Mouse (Mus musculus) urinary bladder, adult 2 months (tissue): ENCODE results near the gene Mpdu1. TPM values are rescaled to one million over a fixed set of nuclear protein-coding genes. Genes with fewer than 3 reads are reported as not detected.
"Not testable (repeated sequence)": the region's sequence is repeated elsewhere in the genome, so short reads cannot be mapped to it uniquely, and the experiment has no call there.

Experiments
- DNase-seq: peaks from one replicate; pipeline ENCODE4 v3.0.0; 2022; ENCODE audit warnings: low spot score
- polyA plus RNA-seq: library from polyadenylated mRNA; depleted of rRNA; stranded (reverse); fragments of >200 nt; gene quantifications from 2 replicates; pipeline ENCODE4 v1.2.3, GENCODE M21; 2012; rRNA removed

The Mpdu1 gene
- polyA plus RNA-seq, 1 experiment: 86.7 TPM

GRCm38 (mm10) chr11:69621571-69622268 lies 40.7 kb downstream of the Mpdu1 start, which contains the start of gene Sat2:
Gene Sat2, plus strand, starts transcription at chr11:69622024.
- peak; percentile 42 for DNase-seq

DNA sequence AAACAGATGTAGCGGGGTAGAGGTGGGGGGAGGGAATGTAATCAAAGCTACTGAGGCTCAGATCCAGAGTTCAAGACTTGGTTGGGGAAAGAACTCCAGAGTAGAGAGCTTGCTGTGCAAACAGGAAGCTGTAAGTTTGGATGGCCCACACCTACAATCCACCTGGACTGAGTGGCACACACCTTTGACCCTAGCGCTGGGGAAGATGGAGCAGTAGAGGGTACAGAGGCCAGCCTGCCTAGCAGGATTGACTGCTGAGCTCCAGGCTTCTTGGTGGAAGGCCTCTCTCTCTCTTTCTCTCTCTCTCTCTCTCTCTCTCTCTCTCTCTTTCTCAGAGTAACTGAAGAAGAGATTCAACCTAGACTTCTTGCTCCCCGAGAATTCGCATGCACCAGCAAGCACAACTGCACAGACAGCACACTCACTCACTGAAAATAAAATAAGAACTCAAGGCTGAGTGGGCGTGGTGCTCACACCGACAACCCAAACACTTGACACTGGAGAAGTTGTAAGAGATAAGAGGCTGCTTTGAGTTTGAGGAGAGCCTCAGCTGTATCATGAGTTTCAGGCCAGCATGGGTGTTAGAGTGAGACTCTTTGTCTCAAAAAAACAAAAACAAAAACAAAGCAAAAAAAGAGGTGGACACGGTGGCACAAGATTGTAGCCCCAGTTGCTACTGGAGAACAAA lies 41.9 kb downstream of the Mpdu1 start:
- no peak for DNase-seq

- no peak for DNase-seq
These were observed 44.6 kb downstream of the Mpdu1 start, which contains the start of gene Shbg for GRCm38 (mm10) chr11:69617805-69618204. Gene Shbg, minus strand, starts transcription at chr11:69617905.

- no peak for DNase-seq
These were observed 45.7 kb downstream of the Mpdu1 start for GRCm38 (mm10) chr11:69616781-69617180.

DNA sequence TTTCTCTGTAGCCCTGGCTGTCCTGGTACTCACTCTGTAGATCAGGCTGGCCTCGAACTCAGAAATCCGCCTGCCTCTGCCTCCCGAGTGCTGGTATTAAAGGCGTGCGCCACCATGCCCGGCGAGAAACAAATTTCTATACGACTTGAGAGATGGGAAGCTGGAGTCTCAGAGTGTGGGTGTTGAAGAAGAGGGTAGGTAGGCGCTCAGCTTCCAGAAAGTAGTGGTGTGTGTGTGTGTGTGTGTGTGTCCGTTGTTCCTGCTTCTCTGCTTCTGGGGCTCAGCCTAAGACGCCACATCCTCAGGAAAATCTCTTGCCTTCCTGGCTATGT lies 48.2 kb downstream of the Mpdu1 start:
- not testable (repeated sequence) for DNase-seq

- DNase-seq: peak; percentile 70
These were observed 48.7 kb downstream of the Mpdu1 start for GRCm38 (mm10) chr11:69613553-69614256.

GRCm38 (mm10) chr11:69610899-69611298 lies 51.5 kb downstream of the Mpdu1 start:
- DNase-seq: no peak

DNA sequence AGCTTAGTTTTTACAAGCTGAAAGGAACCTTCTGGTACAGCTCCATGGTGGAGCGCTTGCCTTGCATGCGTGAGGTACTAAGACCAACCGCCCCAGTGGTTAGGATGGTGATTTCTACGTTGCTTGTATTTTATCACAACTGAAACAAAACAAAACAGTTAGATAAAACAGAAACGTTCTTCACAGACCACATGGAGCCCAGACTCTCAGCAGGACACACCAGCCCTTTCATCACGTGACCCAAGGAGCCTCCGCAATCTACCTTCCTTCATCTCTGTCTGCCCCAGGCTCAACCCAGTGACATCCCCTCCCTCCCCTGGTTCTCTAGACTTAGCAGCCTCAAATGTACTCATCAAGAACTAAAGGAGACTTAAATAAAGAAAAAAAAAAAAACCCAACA lies 53.0 kb downstream of the Mpdu1 start:
- no peak for DNase-seq

DNA sequence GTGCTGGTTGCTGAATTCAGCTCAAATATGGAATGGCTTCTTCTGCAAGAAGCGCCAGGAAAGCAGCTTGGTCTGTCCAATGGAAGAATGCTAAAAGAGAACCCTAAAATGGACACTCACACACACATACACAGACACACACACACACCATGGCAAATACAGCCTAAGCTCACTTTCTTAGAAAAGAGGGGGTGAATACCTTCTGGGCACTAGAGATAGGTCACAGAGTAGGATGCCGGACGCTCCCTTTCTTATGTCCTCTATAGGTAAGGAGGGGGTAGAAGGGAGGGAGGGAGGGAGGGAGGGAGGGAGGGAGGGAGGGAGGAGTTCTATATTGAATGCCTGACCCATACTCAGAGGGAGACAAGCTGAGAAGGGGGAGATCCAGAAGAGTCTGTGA lies 53.9 kb downstream of the Mpdu1 start:
- no peak for DNase-seq

DNA sequence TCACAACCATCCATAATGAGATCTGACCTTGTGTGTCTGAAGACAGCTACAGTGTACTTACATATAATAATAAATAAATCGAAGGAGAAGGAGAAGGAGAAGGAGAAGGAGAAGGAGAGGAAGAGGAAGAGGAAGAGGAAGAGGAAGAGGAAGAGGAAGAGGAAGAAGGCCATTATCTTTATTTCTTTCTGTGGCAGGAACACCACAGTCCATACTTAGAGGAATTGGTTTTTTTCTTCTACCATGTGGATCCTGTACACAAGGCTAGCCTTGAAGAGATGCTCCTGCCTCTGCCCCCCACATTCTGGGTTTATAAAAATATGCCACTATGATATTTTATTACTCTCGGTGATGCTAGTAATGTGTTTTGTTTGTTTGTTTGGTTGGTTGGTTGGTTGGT lies 55.6 kb downstream of the Mpdu1 start:
- no peak for DNase-seq

Other genes starting within 250 kb of the Mpdu1 start
- 3.3 and 10.7 TPM in 2 replicates for gene Kdm6b, start 249.0 kb downstream of the Mpdu1 start, polyA plus RNA-seq
- gene Dnah2, start 113.5 kb downstream of the Mpdu1 start, polyA plus RNA-seq: 0.19 and 0.22 TPM in 2 replicates
- gene Efnb3, start 102.4 kb downstream of the Mpdu1 start, polyA plus RNA-seq: 0.99 and 1.1 TPM in 2 replicates
- 7.2 and 7.3 TPM in 2 replicates for gene Wrap53, start 82.4 kb downstream of the Mpdu1 start, polyA plus RNA-seq
- gene Trp53, start 82.3 kb downstream of the Mpdu1 start, polyA plus RNA-seq: 77.8 and 85.8 TPM in 2 replicates
- 23.5 and 46.2 TPM in 2 replicates for gene Atp1b2, start 56.7 kb downstream of the Mpdu1 start, polyA plus RNA-seq
- not detected in 2 replicates for gene Shbg, start 44.7 kb downstream of the Mpdu1 start, polyA plus RNA-seq
- 18.4 and 19.5 TPM in 2 replicates for gene Sat2, start 40.6 kb downstream of the Mpdu1 start, polyA plus RNA-seq
- gene Fxr2, start 29.7 kb downstream of the Mpdu1 start, polyA plus RNA-seq: 74.8 and 85.8 TPM in 2 replicates
- 33.7 and 43.5 TPM in 2 replicates for gene Sox15, start 7.3 kb downstream of the Mpdu1 start, polyA plus RNA-seq
- 20.5 and 24.9 TPM in 2 replicates for gene Cd68, start 3.5 kb upstream of the Mpdu1 start, polyA plus RNA-seq
- gene Eif4a1, start 9.8 kb upstream of the Mpdu1 start, polyA plus RNA-seq: 461 and 554 TPM in 2 replicates
- gene Senp3, start 19.4 kb upstream of the Mpdu1 start, polyA plus RNA-seq: 83.4 and 108 TPM in 2 replicates
- gene Tnfsf13, start 23.1 kb upstream of the Mpdu1 start, polyA plus RNA-seq: 5.1 and 6.8 TPM in 2 replicates
- 85.4 and 87.0 TPM in 2 replicates for gene Tnfsf12, start 33.2 kb upstream of the Mpdu1 start, polyA plus RNA-seq
- 10.0 and 10.3 TPM in 2 replicates for gene Tnfsfm13, start 33.5 kb upstream of the Mpdu1 start, polyA plus RNA-seq
- gene Polr2a, start 96.0 kb upstream of the Mpdu1 start, polyA plus RNA-seq: 9.4 and 24.4 TPM in 2 replicates
- 0.07 TPM in 1 of 2 replicates, not detected in the other for gene Slc35g3, start 99.3 kb upstream of the Mpdu1 start, polyA plus RNA-seq
- 35.6 and 46.1 TPM in 2 replicates for gene Zbtb4, start 103.3 kb upstream of the Mpdu1 start, polyA plus RNA-seq
- gene Chrnb1, start 133.3 kb upstream of the Mpdu1 start, polyA plus RNA-seq: 15.6 and 25.0 TPM in 2 replicates
- 6.3 and 7.2 TPM in 2 replicates for gene Fgf11, start 139.2 kb upstream of the Mpdu1 start, polyA plus RNA-seq
- gene Tmem102, start 143.0 kb upstream of the Mpdu1 start, polyA plus RNA-seq: 11.5 and 13.2 TPM in 2 replicates
- not detected in 2 replicates for gene Gm39566, start 152.7 kb upstream of the Mpdu1 start, polyA plus RNA-seq
- gene Spem2, start 155.8 kb upstream of the Mpdu1 start, polyA plus RNA-seq: not detected in 2 replicates
- 0.55 and 0.71 TPM in 2 replicates for gene Spem1, start 159.5 kb upstream of the Mpdu1 start, polyA plus RNA-seq
- gene Nlgn2, start 175.1 kb upstream of the Mpdu1 start, polyA plus RNA-seq: 18.3 and 27.7 TPM in 2 replicates
- 202 and 261 TPM in 2 replicates for gene Tmem256, start 175.9 kb upstream of the Mpdu1 start, polyA plus RNA-seq
- 104 and 110 TPM in 2 replicates for gene Plscr3, start 183.7 kb upstream of the Mpdu1 start, polyA plus RNA-seq
- 15.2 and 15.4 TPM in 2 replicates for gene Tnk1, start 196.1 kb upstream of the Mpdu1 start, polyA plus RNA-seq
- not detected in 2 replicates for gene Tmem95, start 215.4 kb upstream of the Mpdu1 start, polyA plus RNA-seq
- 11.8 and 13.8 TPM in 2 replicates for gene Kctd11, start 218.8 kb upstream of the Mpdu1 start, polyA plus RNA-seq
- gene Acap1, start 232.9 kb upstream of the Mpdu1 start, polyA plus RNA-seq: 2.0 and 2.5 TPM in 2 replicates
- 1.1 and 1.3 TPM in 2 replicates for gene 2810408A11Rik, start 238.3 kb upstream of the Mpdu1 start, polyA plus RNA-seq
- gene Neurl4, start 238.4 kb upstream of the Mpdu1 start, polyA plus RNA-seq: 43.4 and 47.8 TPM in 2 replicates